Mouse (Mus musculus) gastrocnemius, adult 2 months (tissue): Measurements from ENCODE around the gene Gm3147. TPM values are rescaled to one million over a fixed set of nuclear protein-coding genes. Genes with fewer than 3 reads are reported as not detected.
"Not testable (repeated sequence)": the region's sequence is repeated elsewhere in the genome, so short reads cannot be mapped to it uniquely, and the experiment has no call there.

Source experiments
- DNase-seq: peaks from one replicate; pipeline ENCODE4 v3.0.0; 2022
- H3K27ac ChIP-seq: fragments of 200-600 bp; 2 replicates; pipeline ENCODE4 v1.8.1; 2022; ENCODE audit warnings: mild to moderate bottlenecking
- H3K4me3 ChIP-seq: fragments of 200-600 bp; 2 replicates; pipeline ENCODE4 v1.8.1; 2022; ENCODE audit warnings: mild to moderate bottlenecking, moderate library complexity
- intact Hi-C: fragments of 180-260 bp; cut with DNase I; formaldehyde crosslinking; loops from one replicate; pipeline ENCODE4 v1.15.1; 2025
- long read RNA-seq, 2 experiments: library from polyadenylated mRNA; stranded (forward); transcript quantifications; one replicate each; pipeline ENCODE4 v2.0.0; 2021
- total RNA-seq, 2 experiments: library from RNA; stranded (reverse); gene quantifications; 2 replicates each; pipeline ENCODE4 v1.2.3; 2021

The Gm3147 gene
- total RNA-seq: not detected
- long read RNA-seq, experiment 1: 0 reads
- long read RNA-seq, experiment 2: 0 reads

DNA sequence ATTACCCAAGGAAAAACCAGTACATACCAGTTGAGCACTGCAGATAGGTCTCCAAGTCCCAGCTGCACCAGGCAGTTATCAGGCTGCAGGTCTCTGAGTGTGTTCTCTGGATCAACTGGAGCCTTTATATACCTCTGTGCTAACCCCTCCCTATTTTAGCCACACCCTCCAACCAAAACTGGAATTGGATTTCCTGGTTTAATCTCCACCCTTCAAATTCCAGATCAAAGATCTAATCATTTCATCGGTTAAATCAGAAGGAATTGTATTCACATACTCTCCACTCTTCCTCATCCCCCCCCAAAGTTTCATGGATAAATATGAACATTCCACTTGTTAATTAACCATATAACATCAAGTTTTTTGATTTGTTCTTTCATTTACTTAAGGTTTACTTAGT is at the start of gene Gm3147:
Gene Gm3147, minus strand, starts transcription at position 101 of the 400 bp plus-strand sequence.
- intact Hi-C loops, DNase-seq, H3K27ac ChIP-seq, H3K4me3 ChIP-seq: not testable (repeated sequence)

DNA sequence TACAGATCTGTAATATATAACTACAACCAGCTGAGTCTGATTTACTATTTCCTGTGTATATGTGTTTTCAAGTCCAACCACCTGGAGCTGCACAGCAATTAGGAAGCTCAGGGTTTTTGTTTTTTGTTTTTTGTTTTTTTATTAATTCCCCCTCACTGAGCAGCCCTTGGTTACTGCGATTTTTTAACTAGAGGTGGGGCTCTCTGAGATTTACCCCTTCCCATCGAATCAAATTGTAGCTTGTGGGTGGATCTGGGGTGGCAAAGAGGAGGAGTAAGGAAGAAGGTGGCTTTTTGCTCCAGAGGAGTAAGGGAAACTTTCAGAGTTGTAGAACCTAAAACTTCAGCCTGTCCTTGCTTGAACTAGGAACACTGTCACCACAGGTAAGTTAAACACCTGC is 31.9 kb upstream of the Gm3147 start, which contains the start of gene Gm6205:
Gene Gm6205, plus strand, starts transcription at position 301 of the 400 bp plus-strand sequence.
- H3K27ac ChIP-seq, intact Hi-C loops, H3K4me3 ChIP-seq, DNase-seq: not testable (repeated sequence)

DNA sequence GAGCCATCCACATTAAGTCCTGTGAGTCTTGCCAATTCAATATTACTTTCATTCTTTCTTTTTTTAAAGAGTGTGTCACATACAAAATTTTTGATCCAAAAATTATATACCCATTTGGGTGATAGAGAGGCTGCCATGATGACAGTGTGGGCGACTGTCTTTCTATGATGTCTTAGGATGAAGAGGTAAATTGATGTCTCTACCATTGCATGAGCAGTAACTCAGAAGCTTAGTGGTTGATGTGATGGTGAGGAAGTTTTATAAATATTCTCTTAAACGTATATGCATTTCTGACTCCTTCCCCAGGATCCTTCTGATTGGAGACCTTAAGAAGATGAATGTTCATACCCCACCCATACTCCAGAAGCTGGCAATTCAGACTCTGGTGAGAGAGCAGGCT is 7.5 kb upstream of the Gm3147 start, which contains the start of gene Gm6509:
Gene Gm6509, plus strand, starts transcription at position 301 of the 400 bp plus-strand sequence.
- DNase-seq, H3K27ac ChIP-seq, intact Hi-C loops, H3K4me3 ChIP-seq: not testable (repeated sequence)

Other genes with a start within 250 kb of the Gm3147 start
- not detected for gene Gm7682, start 170.6 kb downstream of the Gm3147 start, total RNA-seq
- not detected for gene Gm3139, start 90.1 kb downstream of the Gm3147 start, total RNA-seq
- gene Gm6509, start 7.6 kb upstream of the Gm3147 start, total RNA-seq: not detected
- gene Gm6205, start 32.0 kb upstream of the Gm3147 start, total RNA-seq: not detected
- not detected for gene Gm3183, start 249.1 kb upstream of the Gm3147 start, total RNA-seq